Mouse (Mus musculus): ENCODE data around the gene Ppm1k.
A peak's percentile ranks its signal among the peaks of the same experiment; 100 is the strongest.
"Not testable (repeated sequence)": the region's sequence is repeated elsewhere in the genome, so short reads cannot be mapped to it uniquely, and the experiment has no call there.

Gene Ppm1k

DNA sequence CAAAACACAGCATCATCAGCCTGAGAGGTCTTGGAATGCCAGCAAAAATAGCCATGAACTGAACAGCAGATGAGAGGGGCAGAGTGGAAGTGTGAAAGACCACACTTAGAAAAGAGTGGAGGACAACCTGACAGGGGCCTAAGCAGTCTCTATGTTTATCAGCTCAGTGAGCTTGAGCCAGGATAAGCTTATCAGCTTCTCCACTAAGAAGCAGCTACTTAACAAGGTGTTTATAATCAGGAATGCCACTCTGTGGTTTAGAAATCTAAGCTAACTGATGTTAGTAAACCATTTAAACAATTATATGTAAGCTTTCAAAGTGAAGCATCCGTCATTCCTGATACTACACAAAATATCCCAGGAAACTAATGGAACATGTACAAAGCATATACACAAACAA is 3.2 kb downstream of the Ppm1k start:
- no peak for DNase-seq (ENCODE audit: low spot score)

GRCm38 (mm10) chr6:57531441-57531840 is 3.8 kb downstream of the Ppm1k start:
- no peak for DNase-seq (ENCODE audit: low spot score)

DNA sequence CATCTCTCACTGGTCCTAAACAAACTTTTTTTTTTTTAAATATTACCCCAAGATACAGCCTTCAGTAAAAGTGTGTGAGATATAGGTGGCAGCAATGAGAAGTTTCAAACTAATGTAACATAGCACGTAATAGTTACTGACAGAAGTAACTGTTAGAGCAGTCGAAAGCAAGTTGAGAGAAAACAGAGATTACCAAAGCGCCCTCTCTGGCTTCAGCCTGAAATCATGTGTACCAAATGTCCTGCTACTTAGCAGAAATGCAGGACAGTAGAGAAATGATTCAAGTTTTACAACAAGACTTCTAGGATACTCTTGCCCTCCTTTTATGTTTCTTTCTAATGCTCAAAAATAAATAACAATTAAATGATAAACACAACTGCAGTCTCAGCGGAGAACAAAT is 4.3 kb downstream of the Ppm1k start:
- no peak for DNase-seq (ENCODE audit: low spot score)

GRCm38 (mm10) chr6:57529336-57529845 is 5.9 kb downstream of the Ppm1k start:
- no peak for DNase-seq (ENCODE audit: low spot score)

GRCm38 (mm10) chr6:57526933-57527332 is 8.3 kb downstream of the Ppm1k start:
- no peak for DNase-seq (ENCODE audit: low spot score)

DNA sequence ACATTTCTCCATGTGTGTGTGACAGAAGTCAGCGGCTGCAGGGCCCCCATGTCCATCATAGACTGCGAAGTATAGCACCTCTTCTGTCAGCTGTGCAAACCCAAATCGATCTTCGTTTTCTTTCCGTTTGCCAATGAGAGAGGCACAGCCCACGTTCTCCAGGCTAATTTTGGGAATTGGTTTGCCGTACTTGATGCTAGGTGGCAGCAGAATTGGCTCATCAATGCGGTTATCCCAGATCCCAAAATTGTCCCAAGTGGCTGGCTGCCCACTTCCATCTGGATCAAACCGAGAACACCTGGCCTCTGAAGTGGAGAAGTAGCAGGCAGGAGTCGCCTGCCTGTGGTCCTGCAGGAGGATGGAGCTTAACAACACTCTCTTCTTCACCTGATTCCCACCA is 10.5 kb downstream of the Ppm1k start:
- peak; percentile 24 for DNase-seq (ENCODE audit: low spot score)

GRCm38 (mm10) chr6:57520749-57521652 is 14.3 kb downstream of the Ppm1k start:
- DNase-seq (ENCODE audit: low spot score) = no peak

DNA sequence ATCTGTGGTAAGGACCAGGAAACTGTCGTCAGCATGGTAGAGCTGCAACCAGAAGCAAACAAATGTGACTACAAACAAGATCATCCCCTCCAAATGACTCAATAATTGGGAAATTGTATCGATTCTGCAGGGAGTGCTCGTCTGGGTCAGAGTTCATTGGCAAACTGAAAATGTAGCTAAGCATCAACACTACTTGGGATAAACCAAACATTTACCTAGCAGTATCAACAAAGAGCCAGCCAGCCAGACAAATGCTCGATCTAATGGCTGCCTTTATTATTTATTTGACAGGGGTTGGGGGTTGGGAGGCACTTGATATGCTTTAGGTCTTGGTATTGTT is 21.3 kb downstream of the Ppm1k start:
- DNase-seq (ENCODE audit: low spot score) = no peak

DNA sequence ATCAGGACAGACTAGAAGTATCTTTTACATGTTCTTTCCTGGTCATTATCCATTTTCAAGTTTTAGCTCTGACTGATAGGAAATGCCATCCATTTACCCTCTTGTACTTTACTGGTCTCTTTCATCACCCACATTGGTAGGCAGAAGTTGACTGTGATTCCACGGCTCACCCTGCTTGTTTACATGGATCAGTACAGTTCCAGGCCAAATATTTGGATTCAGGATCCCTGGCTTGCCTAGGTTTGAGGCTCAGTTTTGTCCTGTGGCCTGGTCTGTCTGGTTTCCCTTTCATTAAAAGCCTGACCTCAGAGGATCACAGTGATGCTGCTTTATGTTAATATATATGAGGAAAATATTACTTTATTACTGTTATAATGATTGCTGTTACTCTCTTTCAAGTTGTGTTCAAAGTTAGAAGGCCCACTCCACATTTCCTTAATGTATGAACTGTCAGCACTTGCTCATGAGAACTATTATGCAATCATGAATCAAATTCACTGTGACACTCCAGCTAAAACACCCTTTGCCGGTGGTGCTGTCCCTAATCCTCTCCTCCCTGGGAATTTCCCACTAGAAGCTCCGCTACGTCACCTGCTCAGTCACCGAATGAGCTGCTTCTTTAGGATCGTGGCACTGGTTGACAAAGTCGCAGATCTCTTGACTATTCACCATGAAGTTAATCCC is 21.8 kb downstream of the Ppm1k start:
- no peak for DNase-seq (ENCODE audit: low spot score)

- peak; percentile 39 for DNase-seq (ENCODE audit: low spot score)
These were observed 23.4 kb downstream of the Ppm1k start for GRCm38 (mm10) chr6:57511899-57512298.

- no peak for DNase-seq (ENCODE audit: low spot score)
These were observed 31.4 kb downstream of the Ppm1k start for GRCm38 (mm10) chr6:57503662-57504379.

DNA sequence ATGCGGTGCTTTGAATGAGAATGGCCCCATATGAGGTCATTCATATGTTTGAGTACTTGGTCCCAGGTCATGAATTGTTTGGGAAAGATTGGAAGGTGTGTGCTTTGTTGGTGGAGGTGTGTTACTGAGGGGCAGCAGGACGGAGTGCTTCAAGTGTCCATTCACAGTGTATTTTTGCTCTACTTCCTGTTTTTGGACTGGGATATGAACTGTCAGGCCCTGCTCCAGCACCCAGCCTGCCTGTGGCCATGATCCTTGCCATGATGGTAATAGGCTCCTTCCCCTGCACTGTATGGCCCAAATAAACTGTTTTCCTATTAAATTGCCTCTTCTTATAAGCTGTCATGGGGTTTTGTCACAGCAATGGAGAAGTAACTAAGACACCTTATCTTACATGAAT is 36.1 kb downstream of the Ppm1k start:
- DNase-seq (ENCODE audit: low spot score) = no peak

- not testable (repeated sequence) for DNase-seq (ENCODE audit: low spot score)
These were observed 67.1 kb downstream of the Ppm1k start for GRCm38 (mm10) chr6:57468161-57468560.

All from left cerebral cortex, adult 11 months (tissue).